Mouse (Mus musculus) embryonic fibroblast, embryonic 13.5 days (primary cell): ENCODE measurements at regions not wholly inside any gene's neighbourhood (a gene's known extent, or its start where the extent isn't known, plus 50 kb on each side); places are given as distances from the start of the nearest gene placed in this dataset.

Experiments used
- CTCF ChIP-seq: IDR thresholded peaks from 2 replicates; pipeline ENCODE4 v1.5.1; 2011; ENCODE audit warnings: mild to moderate bottlenecking, control low read depth, low read length, moderate library complexity, borderline replicate concordance; ENCODE audit not compliant: insufficient read depth
- POLR2A ChIP-seq: IDR thresholded peaks from 2 replicates; pipeline ENCODE4 v1.6.1; 2011; ENCODE audit warnings: low read depth, mild to moderate bottlenecking, control low read depth, low read length, moderate library complexity

DNA sequence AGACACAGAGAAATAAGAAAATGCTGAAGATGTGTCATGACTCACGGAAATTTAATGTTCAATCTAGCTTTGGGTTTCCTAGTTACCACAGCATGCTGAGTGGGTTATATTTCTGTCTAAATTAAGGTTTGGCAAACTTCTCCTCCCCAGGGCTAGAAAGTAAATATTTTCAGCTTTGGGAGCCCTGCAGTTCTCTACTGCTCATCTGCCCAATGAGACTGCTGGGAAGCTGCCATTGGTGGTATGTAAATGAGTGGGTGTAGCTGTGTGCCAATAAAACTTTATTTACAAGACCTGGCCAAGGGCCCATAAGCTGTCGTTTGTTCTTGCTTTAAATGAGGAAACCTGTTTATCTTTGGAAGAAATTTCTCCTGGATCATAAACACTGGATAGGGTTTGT is 1189.3 kb upstream of the A1bg start:
- TF ChIP-seq POLR2A, result no peak
- TF ChIP-seq CTCF, result no peak
